Mouse (Mus musculus) cerebellum, adult 2 months (tissue): ENCODE measurements around the gene Stil.

Experiments
- CTCF ChIP-seq: fragments of 200-500 bp; IDR thresholded peaks from 2 replicates; pipeline ENCODE4 v1.5.1; 2011; ENCODE audit warnings: low read depth, mild to moderate bottlenecking, control low read depth, low read length, moderate library complexity, borderline replicate concordance; ENCODE audit not compliant: insufficient read depth
- POLR2A ChIP-seq: fragments of 200-500 bp; IDR thresholded peaks from 2 replicates; pipeline ENCODE4 v1.6.1; 2011; ENCODE audit warnings: low read length, control low read depth, borderline replicate concordance; ENCODE audit not compliant: insufficient read depth

GRCm38 (mm10) chr4:114957403-114957802, 42.6 kb upstream of the Stil start:
- TF ChIP-seq CTCF (no peak), POLR2A (no peak)
